Mouse (Mus musculus) neutrophil, adult 83 days (primary cell): ENCODE results near the gene Mdga1. TPM values are rescaled to one million over a fixed set of nuclear protein-coding genes. Genes with fewer than 3 reads are reported as not detected.

ENCODE experiments used
- total RNA-seq, 2 experiments: library from RNA; stranded (reverse); gene quantifications; one replicate each; pipeline ENCODE4 v1.2.4; 2023

Gene Mdga1
- total RNA-seq: 1 to 10 TPM in 1 of 2 experiments, under 1 TPM in 1; 0.81 to 1.8 TPM

DNA sequence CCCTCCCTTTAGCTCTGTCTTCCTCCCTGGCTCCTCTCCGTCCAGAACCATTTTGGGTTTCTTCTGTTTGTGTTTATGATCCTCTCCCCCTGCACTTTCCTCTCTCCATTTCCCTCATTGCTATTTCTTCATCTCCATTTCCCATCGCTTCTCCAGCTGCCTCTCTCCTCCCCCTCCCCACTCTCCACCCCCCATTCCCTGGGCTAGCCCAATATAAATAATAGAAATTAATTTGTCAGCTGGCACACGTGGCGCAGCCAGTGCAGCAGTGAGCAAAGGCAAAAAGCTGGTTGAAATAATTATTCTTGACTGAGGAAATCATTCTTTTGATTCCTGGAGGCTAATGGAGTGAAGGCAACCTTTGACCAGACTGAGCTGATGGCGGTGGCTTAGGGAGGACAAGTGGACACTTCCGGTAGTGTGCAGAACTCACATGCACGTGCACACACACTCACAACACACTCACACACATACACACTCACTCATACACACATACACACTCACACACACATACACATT lies at the start of gene Mdga1:
Mdga1 (minus strand) TSS at position 51 of the 519 bp plus-strand sequence.

DNA sequence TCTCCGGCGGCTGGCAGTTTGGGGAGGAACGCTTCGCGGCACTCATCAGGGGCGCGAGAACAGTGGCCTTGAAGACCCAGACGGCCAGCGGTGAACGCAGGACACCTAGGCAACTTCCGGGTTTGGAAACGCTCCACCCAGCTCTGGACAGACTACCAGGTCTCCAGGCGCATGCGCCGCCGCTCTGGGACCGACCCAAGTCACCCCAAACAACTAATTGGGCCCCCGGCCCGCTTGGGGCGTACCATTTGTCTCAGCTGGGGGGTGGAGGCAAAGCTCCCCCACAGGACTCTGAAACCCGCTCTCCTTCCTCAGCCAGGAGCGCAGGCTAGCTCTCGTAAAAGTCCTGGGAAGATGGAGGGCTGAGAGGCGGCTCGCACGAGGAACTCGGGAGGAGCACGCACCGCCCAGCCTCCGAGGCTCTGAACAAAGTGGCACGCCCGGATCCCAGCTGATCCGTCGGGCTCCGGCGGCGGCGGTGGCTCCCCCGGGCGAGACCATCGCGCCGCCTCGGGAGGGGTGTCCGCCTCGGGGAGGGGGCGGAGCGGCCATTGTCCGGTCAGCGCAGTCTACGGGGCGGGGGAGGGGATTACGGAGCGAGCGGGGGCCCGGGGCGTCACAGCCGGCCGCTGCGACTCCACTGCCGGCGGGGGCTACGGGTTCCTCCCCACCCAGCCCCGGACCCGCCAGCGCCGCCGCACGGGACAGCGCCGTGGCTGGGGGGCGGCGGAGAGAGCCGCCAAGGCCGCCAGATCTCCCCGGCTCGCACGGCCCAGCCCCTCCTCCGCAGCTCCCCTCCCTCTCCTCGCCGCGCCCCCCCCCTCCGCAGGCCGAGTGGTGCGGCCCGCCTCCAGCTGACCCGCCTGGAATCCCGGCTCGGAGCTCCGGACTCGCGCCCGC lies 34.6 kb upstream of the Mdga1 start, which contains the start of gene Zfand3:
Zfand3 (plus strand) TSS at position 531 of the 900 bp plus-strand sequence.

Other genes with a start within 250 kb of the Mdga1 start
- 100 to 1,000 TPM; 105 to 112 TPM for gene Zfand3, start 34.6 kb upstream of the Mdga1 start, total RNA-seq